Mouse (Mus musculus) mouse trophoblast stem cell (cell line): ENCODE measurements around the gene Uts2.
"Not testable (repeated sequence)": the region's sequence is repeated elsewhere in the genome, so short reads cannot be mapped to it uniquely, and the experiment has no call there.

Source experiments
- in situ Hi-C, 2 experiments: fragments of 300-500 bp; cut with MseI, MboI; formaldehyde crosslinking; loops; 2 replicates in 1 of 2; 3 replicates in 1 of 2; pipeline ENCODE4 v1.15.1; 2025

The Uts2 gene

DNA sequence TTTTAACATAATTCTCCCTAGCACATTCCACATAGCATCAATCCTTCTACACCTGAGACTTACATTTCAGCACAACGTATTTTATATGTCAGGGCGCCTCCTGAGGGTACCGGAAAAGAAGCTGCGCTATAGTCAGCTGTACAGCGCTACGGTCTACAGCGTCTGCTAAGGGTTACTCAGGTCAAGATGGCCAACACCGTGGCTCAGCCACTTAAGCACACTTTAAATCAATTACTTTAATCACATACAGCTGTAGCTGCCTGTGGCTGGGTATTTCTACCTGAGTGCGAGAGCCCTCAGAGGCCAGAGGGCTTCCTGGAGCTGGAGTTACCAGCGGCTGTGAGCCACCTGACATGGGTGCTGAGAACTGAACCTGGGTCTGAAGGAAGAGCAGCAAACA lies 19.0 kb downstream of the Uts2 start:
- in situ Hi-C loops: no loop called here

DNA sequence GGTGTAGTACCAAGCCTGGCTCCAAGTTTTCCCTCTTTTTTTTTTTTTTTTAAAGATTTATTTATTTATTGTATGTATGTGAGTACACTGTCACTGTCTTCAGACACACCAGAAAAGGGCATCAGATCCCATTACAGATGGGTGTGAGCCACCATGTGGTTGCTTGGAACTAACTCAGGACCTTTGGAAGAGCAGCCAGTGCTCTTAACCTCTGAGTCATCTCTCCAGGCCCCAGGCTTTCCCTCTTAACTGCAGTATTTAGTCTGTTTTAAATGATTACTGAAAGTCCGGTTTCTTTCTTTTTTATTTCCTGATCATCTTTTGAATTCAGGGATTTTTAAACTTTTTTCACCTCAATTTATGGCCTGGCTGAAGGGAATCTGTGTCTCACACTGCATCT lies 20.5 kb downstream of the Uts2 start:
- in situ Hi-C loops: not testable (repeated sequence)

DNA sequence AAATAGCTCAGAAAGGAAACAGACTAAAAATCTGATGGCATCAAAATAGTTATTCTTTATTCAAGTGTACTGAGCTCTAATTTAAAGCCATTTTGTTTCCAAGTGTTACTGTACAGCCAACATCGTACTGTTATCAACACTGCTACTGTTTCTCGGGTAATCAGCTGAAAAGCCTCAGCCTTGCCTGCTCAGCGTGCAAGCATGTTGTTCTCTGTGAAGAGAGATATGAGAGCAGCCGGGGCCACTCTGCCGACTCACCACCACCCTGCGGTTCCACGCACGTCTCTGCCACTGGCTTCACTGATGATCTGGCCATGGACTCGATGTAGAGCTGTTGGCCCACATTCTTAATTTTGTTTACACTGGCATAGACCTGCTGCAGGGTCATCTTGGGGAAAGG lies 27.3 kb downstream of the Uts2 start:
- in situ Hi-C loops: no loop called here

GRCm38 (mm10) chr4:151027001-151027400 lies 30.1 kb downstream of the Uts2 start:
- in situ Hi-C loops: no loop called here

GRCm38 (mm10) chr4:151036521-151036920 lies 39.6 kb downstream of the Uts2 start:
- in situ Hi-C loops: no loop called here

GRCm38 (mm10) chr4:151037800-151038199 lies 40.9 kb downstream of the Uts2 start:
- in situ Hi-C loops: no loop called here

GRCm38 (mm10) chr4:151041506-151041905 lies 44.6 kb downstream of the Uts2 start:
- in situ Hi-C loops: no loop called here

- in situ Hi-C loops: no loop called here
Measured at GRCm38 (mm10) chr4:151043281-151043680, 46.4 kb downstream of the Uts2 start.

GRCm38 (mm10) chr4:151044037-151044943 lies 47.4 kb downstream of the Uts2 start, which contains the start of gene Per3:
Gene Per3 (minus strand): TSS chr4:151044665.
- in situ Hi-C loops: no loop called here

DNA sequence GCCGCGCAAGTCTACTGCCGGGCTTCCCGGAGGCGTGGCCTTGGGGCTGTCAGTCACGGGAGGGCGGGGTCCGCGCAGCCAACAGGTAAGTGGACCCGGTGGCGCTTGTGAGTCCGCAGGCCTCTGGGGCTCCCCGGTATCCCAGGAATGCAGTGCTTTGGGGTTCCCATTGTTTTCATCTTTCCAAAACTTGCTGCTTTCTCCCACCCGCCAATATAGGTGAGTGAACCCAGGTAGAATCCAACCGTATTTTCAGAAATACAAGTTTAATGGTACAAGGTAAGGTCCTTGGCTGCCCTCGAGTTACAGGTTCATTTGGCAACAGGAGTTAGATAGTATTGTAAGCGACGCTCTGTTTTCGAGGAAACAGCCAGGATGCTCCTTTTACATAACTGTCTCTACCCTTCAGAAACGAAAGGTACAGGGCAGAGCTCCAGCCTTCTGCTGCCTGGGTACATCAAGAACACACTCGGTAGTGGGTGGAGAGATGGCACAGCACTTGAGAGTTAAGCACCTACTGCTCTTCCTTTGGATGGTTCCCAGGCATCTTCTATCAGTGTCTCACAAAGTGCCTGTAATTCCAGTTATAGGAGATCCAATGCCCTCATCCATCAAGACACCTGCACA lies 48.2 kb downstream of the Uts2 start:
- in situ Hi-C loops: no loop called here

- in situ Hi-C loops: no loop called here
Measured at GRCm38 (mm10) chr4:151046524-151046923, 49.6 kb downstream of the Uts2 start.

DNA sequence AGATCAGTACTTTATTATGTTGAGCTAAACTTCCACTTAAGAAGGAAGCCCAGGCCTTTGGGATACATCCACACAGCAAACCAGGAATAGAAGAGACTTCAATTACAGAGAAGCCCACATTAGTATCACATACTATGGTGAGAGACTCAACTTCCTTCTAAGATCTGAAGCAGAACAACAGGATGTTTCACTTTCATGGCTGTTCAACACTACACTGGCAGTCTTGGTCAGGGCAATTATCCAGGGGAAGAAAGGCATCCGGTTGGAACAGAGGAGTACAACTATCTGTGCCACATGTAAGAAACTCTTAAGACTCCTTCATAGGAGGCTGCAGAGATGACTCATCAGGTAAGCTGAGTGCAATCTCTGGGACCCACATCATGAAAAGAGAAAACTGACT lies 54.3 kb downstream of the Uts2 start:
- in situ Hi-C loops: no loop called here
